Mouse (Mus musculus): ENCODE data around the gene Limch1.

The Limch1 gene

GRCm38 (mm10) chr5:66825586-66825985, 80.0 kb downstream of the Limch1 start:
- DNase-seq (ENCODE audit: low read depth, low spot score), result no peak

GRCm38 (mm10) chr5:66826844-66827243, 81.2 kb downstream of the Limch1 start:
- DNase-seq (ENCODE audit: low read depth, low spot score), result no peak

GRCm38 (mm10) chr5:66829505-66829904, 83.9 kb downstream of the Limch1 start:
- no peak for DNase-seq (ENCODE audit: low read depth, low spot score)

- no peak for DNase-seq (ENCODE audit: low read depth, low spot score)
Measured at GRCm38 (mm10) chr5:66830206-66830605, 84.6 kb downstream of the Limch1 start.

- DNase-seq (ENCODE audit: low read depth, low spot score), result no peak
Measured at GRCm38 (mm10) chr5:66834756-66835155, 89.1 kb downstream of the Limch1 start.

GRCm38 (mm10) chr5:66836892-66837291, 91.3 kb downstream of the Limch1 start:
- no peak for DNase-seq (ENCODE audit: low read depth, low spot score)

GRCm38 (mm10) chr5:66841971-66842370, 96.3 kb downstream of the Limch1 start:
- DNase-seq (ENCODE audit: low read depth, low spot score), result no peak

- DNase-seq (ENCODE audit: low read depth, low spot score), result peak; percentile 27
Measured at GRCm38 (mm10) chr5:66842776-66843175, 97.1 kb downstream of the Limch1 start.

- no peak for DNase-seq (ENCODE audit: low read depth, low spot score)
Measured at GRCm38 (mm10) chr5:66848136-66848535, 102.5 kb downstream of the Limch1 start.

- no peak for DNase-seq (ENCODE audit: low read depth, low spot score)
Measured at GRCm38 (mm10) chr5:66849148-66849547, 103.5 kb downstream of the Limch1 start.

GRCm38 (mm10) chr5:66850721-66851251, 105.2 kb downstream of the Limch1 start:
- DNase-seq (ENCODE audit: low read depth, low spot score), result peak; percentile 72

- DNase-seq (ENCODE audit: low read depth, low spot score), result no peak
Measured at GRCm38 (mm10) chr5:66851708-66852107, 106.1 kb downstream of the Limch1 start.

GRCm38 (mm10) chr5:66854263-66854662, 108.6 kb downstream of the Limch1 start:
- DNase-seq (ENCODE audit: low read depth, low spot score), result no peak

GRCm38 (mm10) chr5:66855358-66856107, 109.9 kb downstream of the Limch1 start:
- no peak for DNase-seq (ENCODE audit: low read depth, low spot score)

GRCm38 (mm10) chr5:66859506-66859905, 113.9 kb downstream of the Limch1 start:
- DNase-seq (ENCODE audit: low read depth, low spot score), result no peak

- DNase-seq (ENCODE audit: low read depth, low spot score), result no peak
Measured at GRCm38 (mm10) chr5:66861232-66862035, 115.8 kb downstream of the Limch1 start.

- DNase-seq (ENCODE audit: low read depth, low spot score), result no peak
Measured at GRCm38 (mm10) chr5:66862151-66862550, 116.5 kb downstream of the Limch1 start.

- peak; percentile 76 for DNase-seq (ENCODE audit: low read depth, low spot score)
Measured at GRCm38 (mm10) chr5:66865229-66865628, 119.6 kb downstream of the Limch1 start.

- no peak for DNase-seq (ENCODE audit: low read depth, low spot score)
Measured at GRCm38 (mm10) chr5:66866019-66866418, 120.4 kb downstream of the Limch1 start.

- no peak for DNase-seq (ENCODE audit: low read depth, low spot score)
Measured at GRCm38 (mm10) chr5:66869545-66869944, 123.9 kb downstream of the Limch1 start.

- no peak for DNase-seq (ENCODE audit: low read depth, low spot score)
Measured at GRCm38 (mm10) chr5:66871521-66872050, 126.0 kb downstream of the Limch1 start.

- DNase-seq (ENCODE audit: low read depth, low spot score), result no peak
Measured at GRCm38 (mm10) chr5:66872053-66872452, 126.4 kb downstream of the Limch1 start.
